Mouse (Mus musculus): Measurements from ENCODE around the gene Plin1. TPM values are rescaled to one million over a fixed set of nuclear protein-coding genes. Genes with fewer than 3 reads are reported as not detected.

Plin1 gene
- not detected in 2 replicates for polyA plus RNA-seq (2014; fragmentation: Nextera tagmentation; extraction: Ambion mirVana)

GRCm38 (mm10) chr7:79732622-79733021 lies at the start of gene Plin1:
Gene Plin1 (minus strand): TSS chr7:79732903.
- Histone ChIP-seq H3K27me3 (ENCODE audit: control insufficient read depth, insufficient read depth, low read length) (no peaks in the 10 kb centered on the region), H3K9ac (replicated peaks; ENCODE audit: low read depth, low read length) (no peak within 1 kb of the TSS), H3K4me2 (replicated peaks; ENCODE audit: low read depth, low read length) (no peak within 1 kb of the TSS), H3K27ac (ENCODE audit: low read length) (no peak within 1 kb of the TSS), H3K9me3 (ENCODE audit: control insufficient read depth, low read depth, low read length) (no peaks in the 10 kb centered on the region), H3K4me1 (ENCODE audit: control insufficient read depth, insufficient read depth, low read length) (no peaks in the 10 kb centered on the region), H3K4me3 (ENCODE audit: low read depth, low read length) (no peak within 1 kb of the TSS), H3K36me3 (ENCODE audit: control insufficient read depth, insufficient read depth, low read length) (no peaks in the 10 kb centered on the region; the same call in 1 of the 2 replicates)
- WGBS, result 47% methylated on average over 4 of the region's 4 CpGs
- ATAC-seq (ENCODE audit: insufficient number of reproducible peaks, insufficient read depth, low FRiP score, low read depth), result no peak

GRCm38 (mm10) chr7:79782516-79782855 lies 49.8 kb upstream of the Plin1 start:
- Histone ChIP-seq H3K4me1 (ENCODE audit: control insufficient read depth, insufficient read depth, low read length) (0 out of 2 replicates have a peak, but pooled peaks cover 4% of the 10 kb centered on the region), H3K27me3 (ENCODE audit: control insufficient read depth, insufficient read depth, low read length) (no peaks in the 10 kb centered on the region), H3K27ac (ENCODE audit: low read length) (no peak overlapping the region), H3K9me3 (ENCODE audit: control insufficient read depth, low read depth, low read length) (no peaks in the 10 kb centered on the region), H3K9ac (replicated peaks; ENCODE audit: low read depth, low read length) (no peak overlapping the region), H3K36me3 (ENCODE audit: control insufficient read depth, insufficient read depth, low read length) (no peaks in the 10 kb centered on the region), H3K4me3 (ENCODE audit: low read depth, low read length) (no peak overlapping the region), H3K4me2 (replicated peaks; ENCODE audit: low read depth, low read length) (no peak overlapping the region)
- 79% methylated on average over 2 of the region's 2 CpGs for WGBS
- ATAC-seq (ENCODE audit: insufficient number of reproducible peaks, insufficient read depth, low FRiP score, low read depth), result no peak

GRCm38 (mm10) chr7:79781826-79782515 lies 49.3 kb upstream of the Plin1 start:
- no peak overlapping the region for H3K4me2 ChIP-seq (replicated peaks; ENCODE audit: low read depth, low read length)
- H3K9me3 ChIP-seq (ENCODE audit: control insufficient read depth, low read depth, low read length), result no peaks in the 10 kb centered on the region
- ATAC-seq (ENCODE audit: insufficient number of reproducible peaks, insufficient read depth, low FRiP score, low read depth), result no peak
- H3K36me3 ChIP-seq (ENCODE audit: control insufficient read depth, insufficient read depth, low read length), result no peaks in the 10 kb centered on the region
- WGBS, result 78% methylated on average over 11 of the region's 11 CpGs
- 0 out of 2 replicates have a peak, but pooled peaks cover 4% of the 10 kb centered on the region for H3K4me1 ChIP-seq (ENCODE audit: control insufficient read depth, insufficient read depth, low read length)
- no peak overlapping the region for H3K9ac ChIP-seq (replicated peaks; ENCODE audit: low read depth, low read length)
- no peaks in the 10 kb centered on the region for H3K27me3 ChIP-seq (ENCODE audit: control insufficient read depth, insufficient read depth, low read length)
- no peak overlapping the region for H3K27ac ChIP-seq (ENCODE audit: low read length)
- no peak overlapping the region for H3K4me3 ChIP-seq (ENCODE audit: low read depth, low read length)

GRCm38 (mm10) chr7:79780647-79781626 lies 48.2 kb upstream of the Plin1 start:
- Histone ChIP-seq H3K27ac (ENCODE audit: low read length) (no peak overlapping the region), H3K4me3 (ENCODE audit: low read depth, low read length) (no peak overlapping the region; the same call in 1 of the 2 replicates), H3K36me3 (ENCODE audit: control insufficient read depth, insufficient read depth, low read length) (no peaks in the 10 kb centered on the region), H3K9ac (replicated peaks; ENCODE audit: low read depth, low read length) (no peak overlapping the region), H3K4me2 (replicated peaks; ENCODE audit: low read depth, low read length) (peak overlapping the region; percentile 40; the same call in 1 of the 2 replicates), H3K9me3 (ENCODE audit: control insufficient read depth, low read depth, low read length) (no peaks in the 10 kb centered on the region), H3K27me3 (ENCODE audit: control insufficient read depth, insufficient read depth, low read length) (no peaks in the 10 kb centered on the region), H3K4me1 (ENCODE audit: control insufficient read depth, insufficient read depth, low read length) (0 out of 2 replicates have a peak, but pooled peaks cover 4% of the 10 kb centered on the region)
- 19% methylated on average over 16 of the region's 16 CpGs for WGBS
- ATAC-seq (ENCODE audit: insufficient number of reproducible peaks, insufficient read depth, low FRiP score, low read depth), result 0 out of 2 replicates have a peak, but pooled peaks have one; percentile 61

- H3K4me1 ChIP-seq (ENCODE audit: control insufficient read depth, insufficient read depth, low read length), result no peaks in the 10 kb centered on the region
- 46% methylated on average over 15 of the region's 15 CpGs for WGBS
- no peak for ATAC-seq (ENCODE audit: insufficient number of reproducible peaks, insufficient read depth, low FRiP score, low read depth)
- H3K27ac ChIP-seq (ENCODE audit: low read length), result no peak overlapping the region
- H3K9me3 ChIP-seq (ENCODE audit: control insufficient read depth, low read depth, low read length), result no peaks in the 10 kb centered on the region
- no peak overlapping the region for H3K4me3 ChIP-seq (ENCODE audit: low read depth, low read length)
- no peak overlapping the region for H3K9ac ChIP-seq (replicated peaks; ENCODE audit: low read depth, low read length)
- H3K27me3 ChIP-seq (ENCODE audit: control insufficient read depth, insufficient read depth, low read length), result no peaks in the 10 kb centered on the region
- no peaks in the 10 kb centered on the region for H3K36me3 ChIP-seq (ENCODE audit: control insufficient read depth, insufficient read depth, low read length)
- H3K4me2 ChIP-seq (replicated peaks; ENCODE audit: low read depth, low read length), result no peak overlapping the region
Measured at GRCm38 (mm10) chr7:79771561-79772512, 39.1 kb upstream of the Plin1 start.

- Histone ChIP-seq H3K36me3 (ENCODE audit: control insufficient read depth, insufficient read depth, low read length) (no peaks in the 10 kb centered on the region), H3K9me3 (ENCODE audit: control insufficient read depth, low read depth, low read length) (no peaks in the 10 kb centered on the region), H3K9ac (replicated peaks; ENCODE audit: low read depth, low read length) (no peak overlapping the region), H3K4me1 (ENCODE audit: control insufficient read depth, insufficient read depth, low read length) (no peaks in the 10 kb centered on the region), H3K27ac (ENCODE audit: low read length) (no peak overlapping the region), H3K27me3 (ENCODE audit: control insufficient read depth, insufficient read depth, low read length) (no peaks in the 10 kb centered on the region), H3K4me2 (replicated peaks; ENCODE audit: low read depth, low read length) (no peak overlapping the region), H3K4me3 (ENCODE audit: low read depth, low read length) (no peak overlapping the region)
- 86% methylated on average over 3 of the region's 3 CpGs for WGBS
- no peak for ATAC-seq (ENCODE audit: insufficient number of reproducible peaks, insufficient read depth, low FRiP score, low read depth)
Measured at GRCm38 (mm10) chr7:79769664-79770063, 37.0 kb upstream of the Plin1 start.

GRCm38 (mm10) chr7:79765991-79766390 lies 33.3 kb upstream of the Plin1 start:
- no peak overlapping the region for H3K27ac ChIP-seq (ENCODE audit: low read length)
- H3K9me3 ChIP-seq (ENCODE audit: control insufficient read depth, low read depth, low read length), result no peaks in the 10 kb centered on the region
- no peaks in the 10 kb centered on the region for H3K4me1 ChIP-seq (ENCODE audit: control insufficient read depth, insufficient read depth, low read length)
- H3K36me3 ChIP-seq (ENCODE audit: control insufficient read depth, insufficient read depth, low read length), result no peaks in the 10 kb centered on the region
- no peak for ATAC-seq (ENCODE audit: insufficient number of reproducible peaks, insufficient read depth, low FRiP score, low read depth)
- H3K9ac ChIP-seq (replicated peaks; ENCODE audit: low read depth, low read length), result no peak overlapping the region
- H3K4me3 ChIP-seq (ENCODE audit: low read depth, low read length), result no peak overlapping the region
- no peak overlapping the region for H3K4me2 ChIP-seq (replicated peaks; ENCODE audit: low read depth, low read length)
- 45% methylated on average over 1 of the region's 1 CpGs for WGBS
- H3K27me3 ChIP-seq (ENCODE audit: control insufficient read depth, insufficient read depth, low read length), result no peaks in the 10 kb centered on the region

GRCm38 (mm10) chr7:79762106-79762505 lies 29.4 kb upstream of the Plin1 start:
- H3K4me3 ChIP-seq (ENCODE audit: low read depth, low read length), result no peak overlapping the region
- H3K27me3 ChIP-seq (ENCODE audit: control insufficient read depth, insufficient read depth, low read length), result no peaks in the 10 kb centered on the region
- 72% methylated on average over 8 of the region's 8 CpGs for WGBS
- no peaks in the 10 kb centered on the region for H3K4me1 ChIP-seq (ENCODE audit: control insufficient read depth, insufficient read depth, low read length)
- H3K9ac ChIP-seq (replicated peaks; ENCODE audit: low read depth, low read length), result no peak overlapping the region
- no peaks in the 10 kb centered on the region for H3K36me3 ChIP-seq (ENCODE audit: control insufficient read depth, insufficient read depth, low read length)
- no peaks in the 10 kb centered on the region for H3K9me3 ChIP-seq (ENCODE audit: control insufficient read depth, low read depth, low read length)
- no peak overlapping the region for H3K27ac ChIP-seq (ENCODE audit: low read length)
- ATAC-seq (ENCODE audit: insufficient number of reproducible peaks, insufficient read depth, low FRiP score, low read depth), result no peak
- H3K4me2 ChIP-seq (replicated peaks; ENCODE audit: low read depth, low read length), result no peak overlapping the region

All from stomach, embryonic 14.5 days (tissue).